Mouse (Mus musculus) embryonic facial prominence, embryonic 10.5 days (tissue): ENCODE results near the gene Numa1. TPM values are rescaled to one million over a fixed set of nuclear protein-coding genes. Genes with fewer than 3 reads are reported as not detected.
"Not testable (repeated sequence)": the region's sequence is repeated elsewhere in the genome, so short reads cannot be mapped to it uniquely, and the experiment has no call there.

Source experiments
- DNase-seq: peaks from one replicate; pipeline ENCODE4 v3.0.0-alpha.2; 2017; ENCODE audit warnings: low spot score
- H3K27ac ChIP-seq: fragments of 300-500 bp; sonication (generic); replicated peaks from 2 replicates; pipeline ENCODE4 v1.5.1; 2016; ENCODE audit warnings: mild to moderate bottlenecking
- H3K27me3 ChIP-seq: fragments of 300-500 bp; sonication (generic); replicated peaks from 2 replicates; pipeline ENCODE4 v1.6.1; 2016; ENCODE audit warnings: low read depth, mild to moderate bottlenecking; ENCODE audit not compliant: poor library complexity, severe bottlenecking
- H3K36me3 ChIP-seq: fragments of 300-500 bp; sonication (generic); replicated peaks from 2 replicates; pipeline ENCODE4 v1.6.1; 2016; ENCODE audit warnings: mild to moderate bottlenecking, moderate library complexity
- H3K4me1 ChIP-seq: fragments of 300-500 bp; sonication (generic); 2 replicates; pipeline ENCODE4 v1.6.1; 2016
- H3K4me3 ChIP-seq: fragments of 300-500 bp; sonication (generic); 2 replicates; pipeline ENCODE4 v1.5.1; 2016; ENCODE audit warnings: mild to moderate bottlenecking, moderate library complexity
- H3K9me3 ChIP-seq: fragments of 300-500 bp; sonication (generic); 2 replicates; pipeline ENCODE4 v1.6.1; 2016; ENCODE audit warnings: mild to moderate bottlenecking
- WGBS: fragments of 180-500 bp; shearing (Covaris S2); methylation state at CpG from one replicate; pipeline ENCODE4 v1.1.7; 2016; 5-methylcytosine and 5-hydroxymethylcytosine counted together
- polyA plus RNA-seq: library from polyadenylated mRNA; unstranded; fragments of >200 nt; fragmentation: Nextera tagmentation; extraction: Ambion mirVana; gene quantifications from 2 replicates; pipeline ENCODE4 v1.2.1, GENCODE M21; 2016

Numa1 gene
- polyA plus RNA-seq, 1 experiment from 2014 or later: 113 TPM

GRCm38 (mm10) chr7:102025187-102026119, 91.5 kb downstream of the Numa1 start:
- no peaks in the 10 kb centered on the region for H3K9me3 ChIP-seq
- no peak overlapping the region for H3K27ac ChIP-seq
- no peaks in the 10 kb centered on the region for H3K4me1 ChIP-seq
- no peaks in the 10 kb centered on the region for H3K27me3 ChIP-seq
- H3K4me3 ChIP-seq: no peak overlapping the region
- no peak for DNase-seq
- WGBS: 81% methylated on average over 2 of the region's 2 CpGs
- H3K36me3 ChIP-seq: peaks cover 95% of the 10 kb centered on the region

- Histone ChIP-seq H3K4me1 (no peaks in the 10 kb centered on the region), H3K4me3 (no peak overlapping the region), H3K9me3 (no peaks in the 10 kb centered on the region), H3K36me3 (peaks cover 100% of the 10 kb centered on the region), H3K27me3 (no peaks in the 10 kb centered on the region), H3K27ac (no peak overlapping the region)
- WGBS: 95% methylated on average over 1 of the region's 1 CpGs
- no peak for DNase-seq
These were observed 101.0 kb downstream of the Numa1 start for GRCm38 (mm10) chr7:102034904-102035303.

DNA sequence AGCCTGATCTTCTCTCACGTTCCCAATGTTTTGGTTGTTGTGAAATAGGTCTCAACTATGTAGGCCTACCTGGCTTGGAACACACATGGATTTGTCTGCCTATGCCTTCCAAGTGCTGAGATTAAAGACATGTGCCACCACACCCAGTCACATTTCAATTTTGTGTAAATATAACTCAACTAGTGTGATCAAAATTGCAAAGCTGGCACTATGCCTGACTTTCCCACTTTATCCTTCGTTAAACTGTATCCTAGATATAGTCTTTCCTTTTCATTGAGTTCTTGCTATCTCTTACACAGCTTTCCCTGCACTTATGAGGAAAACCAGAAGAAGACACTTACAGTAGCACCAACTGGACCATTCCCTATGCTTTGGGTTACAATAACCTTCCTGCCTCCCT, 101.6 kb downstream of the Numa1 start:
- peaks cover 100% of the 10 kb centered on the region for H3K36me3 ChIP-seq
- WGBS: 97% methylated on average over 2 of the region's 2 CpGs

GRCm38 (mm10) chr7:102037318-102037717, 103.4 kb downstream of the Numa1 start:
- Histone ChIP-seq H3K4me3 (no peak overlapping the region), H3K36me3 (peaks cover 97% of the 10 kb centered on the region), H3K4me1 (no peaks in the 10 kb centered on the region), H3K27me3 (no peaks in the 10 kb centered on the region), H3K9me3 (no peaks in the 10 kb centered on the region), H3K27ac (no peak overlapping the region)
- no peak for DNase-seq
- WGBS: 93% methylated on average over 3 of the region's 3 CpGs

More for the DNA sequence above, 101.6 kb downstream of the Numa1 start:
- Histone ChIP-seq H3K4me3 (no peak overlapping the region), H3K9me3 (no peaks in the 10 kb centered on the region), H3K4me1 (no peaks in the 10 kb centered on the region), H3K27ac (no peak overlapping the region), H3K27me3 (no peaks in the 10 kb centered on the region)
- DNase-seq: no peak

DNA sequence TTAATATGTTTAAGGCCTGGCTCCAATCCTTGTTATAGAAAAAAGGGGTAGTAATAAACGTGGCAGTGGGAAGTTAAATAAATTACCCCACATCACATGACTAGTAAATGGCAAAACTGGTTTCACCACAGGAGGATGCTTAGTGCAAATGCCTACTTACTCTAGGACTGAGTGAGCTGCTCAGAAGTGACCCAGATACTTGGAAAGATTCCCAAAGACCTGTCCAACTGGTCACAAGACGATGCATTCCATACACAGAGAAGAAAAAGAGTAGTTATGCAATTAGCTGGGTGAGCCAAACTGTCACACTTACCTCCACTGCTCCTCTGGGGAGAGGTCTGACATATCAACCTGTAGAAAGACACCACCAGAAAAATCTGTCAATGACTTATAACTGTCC, 108.4 kb downstream of the Numa1 start:
- H3K27ac ChIP-seq: no peak overlapping the region
- no peak overlapping the region for H3K4me3 ChIP-seq
- no peaks in the 10 kb centered on the region for H3K4me1 ChIP-seq
- no peak for DNase-seq
- H3K27me3 ChIP-seq: no peaks in the 10 kb centered on the region
- WGBS: 90% methylated on average over 2 of the region's 2 CpGs
- no peaks in the 10 kb centered on the region for H3K9me3 ChIP-seq
- H3K36me3 ChIP-seq: peaks cover 67% of the 10 kb centered on the region

DNA sequence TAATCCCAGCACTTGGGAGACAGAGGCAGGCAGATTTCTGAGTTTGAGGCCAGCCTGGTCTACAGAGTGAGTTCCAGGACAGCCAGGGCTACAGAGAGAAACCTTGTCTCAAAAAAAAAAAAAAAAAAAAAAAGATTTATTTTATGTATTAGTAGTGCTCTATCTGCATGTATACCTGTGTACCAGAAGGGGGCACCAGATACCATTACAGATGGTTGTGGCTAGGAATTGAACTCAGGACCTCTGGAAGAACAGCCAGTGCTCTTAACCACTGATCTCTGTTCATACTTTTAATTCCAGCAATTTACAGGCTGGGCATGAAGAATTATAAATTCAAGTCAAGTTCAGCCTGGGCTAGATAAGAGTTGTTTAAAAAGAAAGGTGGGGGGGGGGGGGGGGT, 114.6 kb downstream of the Numa1 start:
- H3K27ac ChIP-seq, H3K9me3 ChIP-seq, H3K4me1 ChIP-seq, DNase-seq, H3K4me3 ChIP-seq, H3K27me3 ChIP-seq: not testable (repeated sequence)
- peaks cover 56% of the 10 kb centered on the region for H3K36me3 ChIP-seq

GRCm38 (mm10) chr7:102061353-102061752, 127.4 kb downstream of the Numa1 start:
- Histone ChIP-seq H3K36me3 (peaks cover 56% of the 10 kb centered on the region), H3K4me3 (no peak overlapping the region), H3K27ac (no peak overlapping the region), H3K9me3 (no peaks in the 10 kb centered on the region), H3K4me1 (peaks cover 19% of the 10 kb centered on the region), H3K27me3 (no peaks in the 10 kb centered on the region)
- no peak for DNase-seq
- 88% methylated on average over 3 of the region's 3 CpGs for WGBS

- H3K36me3 ChIP-seq: peaks cover 48% of the 10 kb centered on the region
- WGBS: 87% methylated on average over 1 of the region's 1 CpGs
- H3K9me3 ChIP-seq: no peaks in the 10 kb centered on the region
- H3K27me3 ChIP-seq: no peaks in the 10 kb centered on the region
- H3K4me3 ChIP-seq: no peak overlapping the region
- no peak for DNase-seq
- no peak overlapping the region for H3K27ac ChIP-seq
- H3K4me1 ChIP-seq: peaks cover 22% of the 10 kb centered on the region
These were observed 128.3 kb downstream of the Numa1 start for GRCm38 (mm10) chr7:102062203-102062602.

DNA sequence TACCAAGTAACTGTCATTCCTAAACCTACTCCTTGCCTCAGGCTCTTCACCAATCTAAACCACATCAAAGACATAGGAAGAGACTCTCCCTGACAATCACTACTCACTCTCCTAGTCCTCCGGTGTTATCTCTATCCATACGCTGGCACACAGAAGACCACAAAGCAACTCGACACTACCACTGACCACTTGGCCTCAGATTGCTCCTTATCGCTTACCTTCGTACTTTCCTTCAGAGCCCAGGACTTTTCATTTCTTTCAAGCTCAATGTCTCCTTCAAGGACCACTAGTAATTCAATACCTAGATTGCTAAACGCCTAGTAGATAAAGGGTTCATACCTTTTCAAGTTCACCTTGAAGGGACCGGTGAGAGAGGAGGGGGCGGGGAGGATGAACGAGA, 130.0 kb downstream of the Numa1 start:
- Histone ChIP-seq H3K27me3 (no peaks in the 10 kb centered on the region), H3K36me3 (peaks cover 47% of the 10 kb centered on the region), H3K9me3 (no peaks in the 10 kb centered on the region), H3K4me1 (peaks cover 22% of the 10 kb centered on the region), H3K27ac (no peak overlapping the region), H3K4me3 (peak overlapping the region; percentile 82)
- no peak for DNase-seq
- 89% methylated on average over 9 of the region's 9 CpGs for WGBS

Other genes with a start within 250 kb of the Numa1 start
- gene Phox2a, start 115.8 kb upstream of the Numa1 start, polyA plus RNA-seq: 0.26 and 1.2 TPM in 2 replicates
- gene Inppl1, start 95.9 kb upstream of the Numa1 start, polyA plus RNA-seq: 38.4 and 46.7 TPM in 2 replicates
- gene Folr2, start 76.9 kb upstream of the Numa1 start, polyA plus RNA-seq: 0.49 TPM in 1 of 2 replicates, not detected in the other
- gene Anapc15, start 70.4 kb upstream of the Numa1 start, polyA plus RNA-seq: 118 and 119 TPM in 2 replicates
- gene Folr1, start 63.3 kb upstream of the Numa1 start, polyA plus RNA-seq: 1.2 and 2.4 TPM in 2 replicates
- 159 and 168 TPM in 2 replicates for gene Lamtor1, start 28.2 kb upstream of the Numa1 start, polyA plus RNA-seq
- 0.59 and 0.72 TPM in 2 replicates for gene Tomt, start 27.8 kb upstream of the Numa1 start, polyA plus RNA-seq
- gene Lrrc51, start 216 bp upstream of the Numa1 start, polyA plus RNA-seq: 9.4 and 9.7 TPM in 2 replicates
- gene Il18bp, start 84.6 kb downstream of the Numa1 start, polyA plus RNA-seq: 3.0 and 3.4 TPM in 2 replicates
- 28.4 and 30.9 TPM in 2 replicates for gene Rnf121, start 131.4 kb downstream of the Numa1 start, polyA plus RNA-seq
- 43.3 and 44.5 TPM in 2 replicates for gene Xndc1, start 131.4 kb downstream of the Numa1 start, polyA plus RNA-seq
- 2.5 and 2.6 TPM in 2 replicates for gene Xntrpc, start 131.6 kb downstream of the Numa1 start, polyA plus RNA-seq
- gene Trpc2, start 149.0 kb downstream of the Numa1 start, polyA plus RNA-seq: 0.17 TPM in 1 of 2 replicates, not detected in the other
- 1.1 TPM in 2 replicates for gene Art1, start 167.6 kb downstream of the Numa1 start, polyA plus RNA-seq
- gene Art5, start 175.4 kb downstream of the Numa1 start, polyA plus RNA-seq: 2.6 and 3.0 TPM in 2 replicates
- not detected in 2 replicates for gene Chrna10, start 182.7 kb downstream of the Numa1 start, polyA plus RNA-seq